Mouse (Mus musculus): ENCODE data around the gene Snx3. TPM values are rescaled to one million over a fixed set of nuclear protein-coding genes. Genes with fewer than 3 reads are reported as not detected.

Snx3 gene
- 577 and 618 TPM in 2 replicates for total RNA-seq (2014; fragmentation: Nextera tagmentation)
- total RNA-seq (2017): 250 and 278 TPM in 2 replicates
- polyA plus RNA-seq (2012): 272 and 292 TPM in 2 replicates

- Histone ChIP-seq H3K27me3 (ENCODE audit: insufficient read depth, low read length) (no peaks in the 10 kb centered on the region), H3K4me1 (ENCODE audit: insufficient read depth, low read depth, low read length) (peaks cover 49% of the 10 kb centered on the region), H3K9me3 (replicated peaks) (no peaks in the 10 kb centered on the region), H3K4me3 (ENCODE audit: low read depth, low read length) (peak within 1 kb of the TSS; percentile 92), H3K36me3 (replicated peaks) (peaks cover 16% of the 10 kb centered on the region)
- TF ChIP-seq GATA2 (IDR thresholded peaks at IDR 0.05; ENCODE audit: borderline replicate concordance, low read depth, low read length) (no peak), GATA1 (IDR thresholded peaks at IDR 0.05; ENCODE audit: borderline replicate concordance, low read length) (no peak), TAL1 (conservative IDR thresholded peaks at IDR 0.05; ENCODE audit: low read depth, low read length) (no peak), CTCF (IDR thresholded peaks at IDR 0.05; ENCODE audit: low read depth, low read length) (no peak), POLR2AphosphoS5 (IDR thresholded peaks at IDR 0.05; ENCODE audit: insufficient replicate concordance, low read depth, low read length) (no peak)
- ATAC-seq (ENCODE audit: extremely low read depth, insufficient number of reproducible peaks, low FRiP score, poor library complexity, severe bottlenecking) (peak; percentile 94), DNase-seq (ENCODE audit: low spot score) (peak; percentile 89)
Observed at GRCm38 (mm10) chr10:42501775-42502348, at the start of gene Snx3. Gene Snx3, plus strand, starts transcription at chr10:42502030.

- Histone ChIP-seq H3K4me3 (ENCODE audit: low read depth, low read length) (no peak overlapping the region), H3K36me3 (replicated peaks) (peaks cover 47% of the 10 kb centered on the region), H3K9me3 (replicated peaks) (no peaks in the 10 kb centered on the region), H3K4me1 (ENCODE audit: insufficient read depth, low read depth, low read length) (peaks cover 7% of the 10 kb centered on the region; the same call in 1 of the 2 replicates), H3K27me3 (ENCODE audit: insufficient read depth, low read length) (no peaks in the 10 kb centered on the region)
- DNase-seq (ENCODE audit: low spot score) (no peak), ATAC-seq (ENCODE audit: extremely low read depth, insufficient number of reproducible peaks, low FRiP score, poor library complexity, severe bottlenecking) (no peak)
- TF ChIP-seq CTCF (IDR thresholded peaks at IDR 0.05; ENCODE audit: low read depth, low read length) (no peak), POLR2AphosphoS5 (IDR thresholded peaks at IDR 0.05; ENCODE audit: insufficient replicate concordance, low read depth, low read length) (no peak), TAL1 (conservative IDR thresholded peaks at IDR 0.05; ENCODE audit: low read depth, low read length) (no peak), GATA2 (IDR thresholded peaks at IDR 0.05; ENCODE audit: borderline replicate concordance, low read depth, low read length) (no peak), GATA1 (IDR thresholded peaks at IDR 0.05; ENCODE audit: borderline replicate concordance, low read length) (no peak)
Observed at GRCm38 (mm10) chr10:42454266-42454665, 47.6 kb upstream of the Snx3 start.

GRCm38 (mm10) chr10:42454690-42455089 is 47.1 kb upstream of the Snx3 start:
- TF ChIP-seq CTCF (IDR thresholded peaks at IDR 0.05; ENCODE audit: low read depth, low read length) (no peak), POLR2AphosphoS5 (IDR thresholded peaks at IDR 0.05; ENCODE audit: insufficient replicate concordance, low read depth, low read length) (no peak), GATA2 (IDR thresholded peaks at IDR 0.05; ENCODE audit: borderline replicate concordance, low read depth, low read length) (no peak), GATA1 (IDR thresholded peaks at IDR 0.05; ENCODE audit: borderline replicate concordance, low read length) (no peak), TAL1 (conservative IDR thresholded peaks at IDR 0.05; ENCODE audit: low read depth, low read length) (no peak)
- Histone ChIP-seq H3K9me3 (replicated peaks) (peaks cover 3% of the 10 kb centered on the region), H3K4me3 (ENCODE audit: low read depth, low read length) (no peak overlapping the region), H3K36me3 (replicated peaks) (peaks cover 50% of the 10 kb centered on the region), H3K4me1 (ENCODE audit: insufficient read depth, low read depth, low read length) (peaks cover 6% of the 10 kb centered on the region; the same call in 1 of the 2 replicates), H3K27me3 (ENCODE audit: insufficient read depth, low read length) (no peaks in the 10 kb centered on the region)
- ATAC-seq (ENCODE audit: extremely low read depth, insufficient number of reproducible peaks, low FRiP score, poor library complexity, severe bottlenecking) (no peak), DNase-seq (ENCODE audit: low spot score) (no peak)

GRCm38 (mm10) chr10:42455981-42456380 is 45.8 kb upstream of the Snx3 start:
- Histone ChIP-seq H3K36me3 (replicated peaks) (peaks cover 49% of the 10 kb centered on the region), H3K27me3 (ENCODE audit: insufficient read depth, low read length) (no peaks in the 10 kb centered on the region), H3K4me3 (ENCODE audit: low read depth, low read length) (no peak overlapping the region), H3K9me3 (replicated peaks) (peaks cover 5% of the 10 kb centered on the region), H3K4me1 (ENCODE audit: insufficient read depth, low read depth, low read length) (peaks cover under 1% of the 10 kb centered on the region; the same call in 1 of the 2 replicates)
- no peak for ATAC-seq (ENCODE audit: extremely low read depth, insufficient number of reproducible peaks, low FRiP score, poor library complexity, severe bottlenecking)
- no peak for DNase-seq (ENCODE audit: low spot score)
- TF ChIP-seq POLR2AphosphoS5 (IDR thresholded peaks at IDR 0.05; ENCODE audit: insufficient replicate concordance, low read depth, low read length) (no peak), CTCF (IDR thresholded peaks at IDR 0.05; ENCODE audit: low read depth, low read length) (no peak), GATA2 (IDR thresholded peaks at IDR 0.05; ENCODE audit: borderline replicate concordance, low read depth, low read length) (no peak), GATA1 (IDR thresholded peaks at IDR 0.05; ENCODE audit: borderline replicate concordance, low read length) (no peak), TAL1 (conservative IDR thresholded peaks at IDR 0.05; ENCODE audit: low read depth, low read length) (no peak)

GRCm38 (mm10) chr10:42457557-42458191 is 44.2 kb upstream of the Snx3 start:
- Histone ChIP-seq H3K9me3 (replicated peaks) (peaks cover 5% of the 10 kb centered on the region), H3K4me3 (ENCODE audit: low read depth, low read length) (no peak overlapping the region), H3K36me3 (replicated peaks) (peaks cover 50% of the 10 kb centered on the region), H3K27me3 (ENCODE audit: insufficient read depth, low read length) (no peaks in the 10 kb centered on the region), H3K4me1 (ENCODE audit: insufficient read depth, low read depth, low read length) (no peaks in the 10 kb centered on the region)
- DNase-seq (ENCODE audit: low spot score) (no peak), ATAC-seq (ENCODE audit: extremely low read depth, insufficient number of reproducible peaks, low FRiP score, poor library complexity, severe bottlenecking) (no peak)
- no peak for TF ChIP-seq TAL1 (conservative IDR thresholded peaks at IDR 0.05; ENCODE audit: low read depth, low read length)
- no peak for TF ChIP-seq GATA1 (IDR thresholded peaks at IDR 0.05; ENCODE audit: borderline replicate concordance, low read length)
- TF ChIP-seq POLR2AphosphoS5 (IDR thresholded peaks at IDR 0.05; ENCODE audit: insufficient replicate concordance, low read depth, low read length): no peak
- TF ChIP-seq CTCF (IDR thresholded peaks at IDR 0.05; ENCODE audit: low read depth, low read length): no peak
- TF ChIP-seq GATA2 (IDR thresholded peaks at IDR 0.05; ENCODE audit: borderline replicate concordance, low read depth, low read length): no peak

GRCm38 (mm10) chr10:42464224-42464623 is 37.6 kb upstream of the Snx3 start:
- H3K4me1 ChIP-seq (ENCODE audit: insufficient read depth, low read depth, low read length): peaks cover 9% of the 10 kb centered on the region
- no peaks in the 10 kb centered on the region for H3K27me3 ChIP-seq (ENCODE audit: insufficient read depth, low read length)
- H3K9me3 ChIP-seq (replicated peaks): peaks cover 5% of the 10 kb centered on the region
- no peak for DNase-seq (ENCODE audit: low spot score)
- H3K36me3 ChIP-seq (replicated peaks): peaks cover 50% of the 10 kb centered on the region
- no peak for TF ChIP-seq CTCF (IDR thresholded peaks at IDR 0.05; ENCODE audit: low read depth, low read length)
- no peak for TF ChIP-seq TAL1 (conservative IDR thresholded peaks at IDR 0.05; ENCODE audit: low read depth, low read length)
- no peak overlapping the region for H3K4me3 ChIP-seq (ENCODE audit: low read depth, low read length)
- ATAC-seq (ENCODE audit: extremely low read depth, insufficient number of reproducible peaks, low FRiP score, poor library complexity, severe bottlenecking): no peak

Data from G1E (cell line).